Mouse (Mus musculus) cerebellum, adult 2 months (tissue): ENCODE measurements at regions not wholly inside any gene's neighbourhood (a gene's known extent, or its start where the extent isn't known, plus 50 kb on each side); places are given as distances from the start of the nearest gene placed in this dataset.

Experiments
- DNase-seq, 2 experiments: peaks; one replicate each; pipeline ENCODE4 v3.0.0; 2021
- H3K27ac ChIP-seq: fragments of 200-500 bp; 2 replicates; pipeline ENCODE4 v1.5.1; 2012; ENCODE audit warnings: low read length, control low read depth, inconsistent platforms; ENCODE audit not compliant: insufficient read depth
- H3K27me3 ChIP-seq: fragments of 200-500 bp; 2 replicates; pipeline ENCODE4 v1.6.1; 2012; ENCODE audit warnings: inconsistent platforms, mild to moderate bottlenecking, low read length, moderate library complexity; ENCODE audit not compliant: control insufficient read depth, insufficient read depth
- H3K4me1 ChIP-seq: fragments of 200-500 bp; 2 replicates; pipeline ENCODE4 v1.6.1; 2011; ENCODE audit warnings: low read length; ENCODE audit not compliant: control insufficient read depth, insufficient read depth
- H3K4me3 ChIP-seq: fragments of 200-500 bp; replicated peaks from 2 replicates; pipeline ENCODE3; 2011; ENCODE audit warnings: mild to moderate bottlenecking, low read depth, low read length, control low read depth; ENCODE audit not compliant: insufficient read depth
- CTCF ChIP-seq: fragments of 200-500 bp; IDR thresholded peaks from 2 replicates; pipeline ENCODE4 v1.5.1; 2011; ENCODE audit warnings: low read depth, mild to moderate bottlenecking, control low read depth, low read length, moderate library complexity, borderline replicate concordance; ENCODE audit not compliant: insufficient read depth
- POLR2A ChIP-seq: fragments of 200-500 bp; IDR thresholded peaks from 2 replicates; pipeline ENCODE4 v1.6.1; 2011; ENCODE audit warnings: low read length, control low read depth, borderline replicate concordance; ENCODE audit not compliant: insufficient read depth
- WGBS: fragments of 180-500 bp; shearing (Covaris S2); methylation state at CpG from one replicate; pipeline ENCODE4 v1.1.7; 2018; 5-methylcytosine and 5-hydroxymethylcytosine counted together

DNA sequence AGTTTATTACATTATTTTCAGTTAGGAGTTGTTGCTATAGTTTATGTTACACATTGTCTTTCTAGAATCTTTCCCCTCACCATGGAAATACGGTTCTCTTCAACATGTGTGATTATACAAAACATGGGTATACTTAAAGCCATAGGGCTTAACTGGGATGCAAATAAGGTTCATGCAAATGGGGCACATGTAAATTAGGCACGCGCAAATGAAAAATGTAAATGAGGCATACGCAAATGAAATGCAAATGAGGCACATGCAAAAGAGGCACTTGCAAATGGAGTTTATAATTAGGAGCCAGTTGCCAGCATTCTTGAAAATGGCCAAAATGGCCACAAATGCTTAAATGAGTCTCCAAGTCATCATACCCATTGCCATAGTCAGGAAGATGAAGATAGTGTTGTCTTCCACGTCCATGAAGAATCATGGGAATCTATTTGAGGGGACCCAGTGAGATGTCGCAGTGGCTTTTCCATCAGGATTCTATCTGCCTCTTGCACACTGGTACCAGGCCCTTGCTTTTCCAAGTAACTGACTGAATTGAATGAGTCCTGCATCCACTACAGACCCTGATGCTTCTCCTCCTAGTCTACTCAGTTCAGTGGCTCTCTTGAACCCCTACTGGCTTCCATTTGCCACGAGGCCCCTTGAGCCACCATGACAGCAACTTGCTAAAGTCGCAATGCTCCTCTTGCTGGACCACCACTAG, 65.4 kb upstream of the Rbm19 start:
- Histone ChIP-seq H3K27me3 (no peaks in the 10 kb centered on the region), H3K4me3 (no peak overlapping the region), H3K27ac (no peak overlapping the region), H3K4me1 (no peaks in the 10 kb centered on the region)
- 49% methylated on average over 8 of the region's 8 CpGs for WGBS
- TF ChIP-seq POLR2A = no peak
- no peak for TF ChIP-seq CTCF
- no peak for DNase-seq

DNA sequence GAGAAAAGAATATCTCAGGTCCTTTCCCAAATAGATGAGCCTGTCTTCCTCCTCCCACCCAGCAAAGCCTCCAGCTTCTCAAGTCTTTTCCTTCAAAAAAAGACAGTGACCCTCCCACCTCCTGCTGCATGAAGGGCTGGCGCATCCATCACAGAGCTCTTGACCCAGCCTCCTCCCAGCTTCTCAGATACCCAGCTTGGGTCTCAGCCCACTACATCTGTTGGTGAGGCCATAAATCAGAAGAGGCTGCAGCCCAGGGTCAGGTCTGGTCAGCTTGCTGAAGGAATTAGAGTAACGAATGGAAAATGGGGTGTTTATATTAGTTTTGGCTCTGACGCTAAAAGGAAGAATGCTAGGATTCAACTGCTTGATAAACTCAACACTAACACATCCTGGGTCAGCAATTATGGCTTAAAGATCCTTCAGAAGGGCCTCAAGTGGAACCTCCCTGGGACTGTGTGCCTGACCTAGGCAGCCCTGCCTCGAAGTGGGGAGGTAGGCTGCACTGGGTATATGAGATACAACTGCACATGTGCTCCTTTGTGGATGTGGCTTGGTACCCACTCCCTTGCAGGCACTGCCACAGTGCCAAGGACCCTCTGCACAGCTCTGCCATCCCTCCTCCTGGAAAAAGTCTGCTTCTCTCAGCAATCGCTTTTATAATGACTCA, 61.6 kb upstream of the Rbm19 start:
- H3K4me3 ChIP-seq = no peak overlapping the region
- H3K27me3 ChIP-seq = no peaks in the 10 kb centered on the region
- DNase-seq = no peak
- TF ChIP-seq POLR2A (no peak), CTCF (no peak)
- no peak overlapping the region for H3K27ac ChIP-seq
- no peaks in the 10 kb centered on the region for H3K4me1 ChIP-seq
- WGBS = 85% methylated on average over 5 of the region's 5 CpGs
